ENCODE assay signal across 7 mouse cellular contexts in the genomic region with DNA sequence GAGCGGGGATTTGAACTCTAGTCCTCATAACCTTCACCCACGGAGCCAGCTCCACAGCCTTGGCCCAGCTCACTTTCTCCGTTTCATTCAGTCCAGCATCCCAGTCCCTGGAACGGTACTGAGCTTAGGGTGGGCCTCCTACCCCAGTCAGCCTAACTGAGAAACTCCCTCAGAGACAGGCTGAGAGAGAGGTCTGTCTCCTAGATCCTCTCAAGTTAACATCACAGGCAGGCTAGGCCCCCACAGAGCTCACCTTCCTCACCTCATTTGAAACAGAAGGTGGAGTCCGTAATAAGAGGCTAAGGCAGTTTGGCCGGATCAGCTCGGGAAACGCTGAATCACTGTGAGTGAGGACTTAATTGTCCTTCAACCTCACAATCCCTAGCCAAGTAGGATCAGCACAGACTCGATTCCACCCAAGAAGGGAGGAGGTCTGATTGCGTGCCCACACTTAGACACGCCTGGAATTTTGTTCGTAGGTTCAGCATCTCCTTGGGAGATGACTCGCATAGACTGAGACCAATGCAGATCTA. TPM values are rescaled to one million over a fixed set of nuclear protein-coding genes. Genes with fewer than 3 reads are reported as not detected.
DNase-seq lines count a peak whose midpoint lies in the region; ATAC-seq and TF ChIP-seq lines count a peak whose summit lies in the region.

No protein-coding gene starts in this region.

- H3K27ac ChIP-seq in lung, postnatal 0 days (ENCODE audit: low read length): peak overlapping the region; percentile 71; the same call in 1 of the 2 replicates
- no peak overlapping the region for H3K27ac ChIP-seq in forebrain, embryonic 11.5 days (ENCODE audit: low read depth, low read length)
- H3K27ac ChIP-seq in limb, embryonic 14.5 days (replicated peaks; ENCODE audit: low read depth, low read length): no peak overlapping the region
- H3K27ac ChIP-seq in stomach, embryonic 15.5 days: peak overlapping the region; percentile 80

- peak; percentile 43 for ATAC-seq in lung, postnatal 0 days
- no peak for ATAC-seq in forebrain, embryonic 11.5 days (replicated peaks; ENCODE audit: low FRiP score)
- peak; percentile 21; the same call in 1 of the 2 replicates for ATAC-seq in limb, embryonic 14.5 days (ENCODE audit: low FRiP score, low read depth)
- ATAC-seq in stomach, embryonic 15.5 days (ENCODE audit: insufficient read depth, low FRiP score, low read depth): no peak

- peak overlapping the region; percentile 99 for H3K4me2 ChIP-seq in lung, postnatal 0 days (replicated peaks; ENCODE audit: low read depth, low read length)
- peak overlapping the region; percentile 66 for H3K4me2 ChIP-seq in forebrain, embryonic 11.5 days (ENCODE audit: low read depth, low read length, severe bottlenecking)
- H3K4me2 ChIP-seq in limb, embryonic 14.5 days (replicated peaks; ENCODE audit: low read depth, low read length, severe bottlenecking): peak overlapping the region; percentile 94
- H3K4me2 ChIP-seq in stomach, embryonic 15.5 days: peak overlapping the region; percentile 85

- DNase-seq in lung, postnatal 0 days (ENCODE audit: low spot score): peak; percentile 60
- DNase-seq in lung, postnatal 10 days: no peak
- DNase-seq in forebrain, embryonic 11.5 days (ENCODE audit: low spot score): no peak
- no peak for DNase-seq in limb, embryonic 14.5 days (ENCODE audit: low spot score)
- DNase-seq in gastrocnemius, adult 18-20 months (ENCODE audit: low spot score): no peak
- no peak for DNase-seq in ovary, postnatal 36 days (ENCODE audit: low spot score)

- no peak for TF ChIP-seq POLR2A in limb, embryonic 14.5 days (IDR thresholded peaks at IDR 0.05; ENCODE audit: borderline replicate concordance, extremely low read depth, insufficient read depth, insufficient read length)

- no peak overlapping the region for H3K9ac ChIP-seq in lung, postnatal 0 days (replicated peaks; ENCODE audit: low read depth)
- H3K9ac ChIP-seq in forebrain, embryonic 11.5 days (ENCODE audit: low read length): no peak overlapping the region
- H3K9ac ChIP-seq in limb, embryonic 14.5 days (ENCODE audit: low read depth, low read length, severe bottlenecking): no peak overlapping the region
- no peak overlapping the region for H3K9ac ChIP-seq in stomach, embryonic 15.5 days

- WGBS in lung, postnatal 0 days: 27% methylated on average over 13 of the region's 13 CpGs
- WGBS in forebrain, embryonic 11.5 days: 22% methylated on average over 13 of the region's 13 CpGs
- WGBS in limb, embryonic 14.5 days: 21% methylated on average over 13 of the region's 13 CpGs
- WGBS in stomach, embryonic 15.5 days: 24% methylated on average over 13 of the region's 13 CpGs

- no peak for TF ChIP-seq CTCF in lung, postnatal 0 days (IDR thresholded peaks at IDR 0.05)

- H3K9me3 ChIP-seq in lung, postnatal 0 days (ENCODE audit: low read length): no peaks in the 10 kb centered on the region
- no peaks in the 10 kb centered on the region for H3K9me3 ChIP-seq in forebrain, embryonic 11.5 days (ENCODE audit: control insufficient read depth, low read length)
- H3K9me3 ChIP-seq in limb, embryonic 14.5 days (ENCODE audit: control insufficient read depth, low read length): no peaks in the 10 kb centered on the region
- no peaks in the 10 kb centered on the region for H3K9me3 ChIP-seq in stomach, embryonic 15.5 days

- H3K4me1 ChIP-seq in lung, postnatal 0 days (ENCODE audit: insufficient read depth, low read depth, low read length): peaks cover 4% of the 10 kb centered on the region; the same call in 1 of the 2 replicates
- H3K4me1 ChIP-seq in forebrain, embryonic 11.5 days (replicated peaks; ENCODE audit: control insufficient read depth, insufficient read depth, low read length): peaks cover 10% of the 10 kb centered on the region; the same call in 1 of the 2 replicates
- H3K4me1 ChIP-seq in limb, embryonic 14.5 days (ENCODE audit: control insufficient read depth, insufficient read depth, low read length): peaks cover 12% of the 10 kb centered on the region
- H3K4me1 ChIP-seq in stomach, embryonic 15.5 days: peaks cover 18% of the 10 kb centered on the region; the same call in 1 of the 2 replicates

- no peak for TF ChIP-seq EP300 in lung, postnatal 0 days (IDR thresholded peaks at IDR 0.05)

- no peaks in the 10 kb centered on the region for H3K36me3 ChIP-seq in lung, postnatal 0 days (ENCODE audit: insufficient read depth, low read length)
- no peaks in the 10 kb centered on the region for H3K36me3 ChIP-seq in forebrain, embryonic 11.5 days (ENCODE audit: control insufficient read depth, insufficient read depth, low read length)
- no peaks in the 10 kb centered on the region for H3K36me3 ChIP-seq in limb, embryonic 14.5 days (ENCODE audit: control insufficient read depth, insufficient read depth, low read length)
- H3K36me3 ChIP-seq in stomach, embryonic 15.5 days: no peaks in the 10 kb centered on the region

- H3K4me3 ChIP-seq in lung, postnatal 0 days (ENCODE audit: low read depth, low read length): peak overlapping the region; percentile 48; the same call in 1 of the 2 replicates
- peak overlapping the region; percentile 36; the same call in 1 of the 2 replicates for H3K4me3 ChIP-seq in forebrain, embryonic 11.5 days (ENCODE audit: low read depth, low read length)
- H3K4me3 ChIP-seq in limb, embryonic 14.5 days (replicated peaks; ENCODE audit: low read length): peak overlapping the region; percentile 49
- peak overlapping the region; percentile 47 for H3K4me3 ChIP-seq in stomach, embryonic 15.5 days (replicated peaks)

- H3K27me3 ChIP-seq in lung, postnatal 0 days (replicated peaks; ENCODE audit: insufficient read depth, low read length): no peaks in the 10 kb centered on the region
- H3K27me3 ChIP-seq in forebrain, embryonic 11.5 days (ENCODE audit: control insufficient read depth, insufficient read depth, low read length): peaks cover 37% of the 10 kb centered on the region
- peaks cover 54% of the 10 kb centered on the region for H3K27me3 ChIP-seq in limb, embryonic 14.5 days (ENCODE audit: control insufficient read depth, insufficient read depth, low read length)
- H3K27me3 ChIP-seq in stomach, embryonic 15.5 days (replicated peaks): peaks cover 27% of the 10 kb centered on the region

RNA-seq across cellular contexts. Expression of a gene that starts 0.8 kb away (rescaled TPM):
- 14.4 TPM in 2 replicates for polyA plus RNA-seq in lung, postnatal 0 days (2015; fragmentation: Nextera tagmentation; extraction: Ambion mirVana)
- 0.59 TPM in 1 of 2 replicates, not detected in the other for polyA plus RNA-seq in forebrain, embryonic 11.5 days (2014; fragmentation: Nextera tagmentation; extraction: Ambion mirVana)
- 7.8 and 8.1 TPM in 2 replicates for polyA plus RNA-seq in limb, embryonic 14.5 days (2012; rRNA removed)
- 9.1 and 11.7 TPM in 2 replicates for polyA plus RNA-seq in limb, embryonic 14.5 days (2014; fragmentation: Nextera tagmentation; extraction: Ambion mirVana)
- 13.8 and 18.6 TPM in 2 replicates for polyA plus RNA-seq in stomach, embryonic 15.5 days (2015; fragmentation: Nextera tagmentation; extraction: Ambion mirVana)
- total RNA-seq in gastrocnemius, adult 18-20 months (2021): 1 to 10 TPM in 1 of 2 experiments, under 1 TPM in 1; 0.91 to 1.4 TPM

RNA-seq across cellular contexts. Expression of a gene that starts 29.5 kb away (rescaled TPM):
- 14.8 and 19.8 TPM in 2 replicates for polyA plus RNA-seq in lung, postnatal 0 days (2015; fragmentation: Nextera tagmentation; extraction: Ambion mirVana)
- 11.5 and 15.5 TPM in 2 replicates for polyA plus RNA-seq in forebrain, embryonic 11.5 days (2014; fragmentation: Nextera tagmentation; extraction: Ambion mirVana)
- 18.9 and 21.3 TPM in 2 replicates for polyA plus RNA-seq in limb, embryonic 14.5 days (2012; rRNA removed)
- 13.0 and 13.8 TPM in 2 replicates for polyA plus RNA-seq in limb, embryonic 14.5 days (2014; fragmentation: Nextera tagmentation; extraction: Ambion mirVana)
- polyA plus RNA-seq in stomach, embryonic 15.5 days (2015; fragmentation: Nextera tagmentation; extraction: Ambion mirVana): 17.8 and 20.5 TPM in 2 replicates
- total RNA-seq in gastrocnemius, adult 18-20 months (2021): 10 to 100 TPM; 34.3 to 41.6 TPM

RNA-seq across cellular contexts. Expression of a gene that starts 54.3 kb away (rescaled TPM):
- polyA plus RNA-seq in lung, postnatal 0 days (2015; fragmentation: Nextera tagmentation; extraction: Ambion mirVana): not detected in 2 replicates
- not detected in 2 replicates for polyA plus RNA-seq in forebrain, embryonic 11.5 days (2014; fragmentation: Nextera tagmentation; extraction: Ambion mirVana)
- polyA plus RNA-seq in limb, embryonic 14.5 days (2012; rRNA removed): not detected in 2 replicates
- polyA plus RNA-seq in limb, embryonic 14.5 days (2014; fragmentation: Nextera tagmentation; extraction: Ambion mirVana): not detected in 2 replicates
- 0.19 TPM in 1 of 2 replicates, not detected in the other for polyA plus RNA-seq in stomach, embryonic 15.5 days (2015; fragmentation: Nextera tagmentation; extraction: Ambion mirVana)
- 1 to 10 TPM; 1.5 to 1.6 TPM for total RNA-seq in gastrocnemius, adult 18-20 months (2021)

Comparison
In these comparisons a context has a peak if more than half of its experiments do, and no peak if none do; other contexts are left out.
1. ATAC-seq: peak in lung, postnatal 0 days (single experiment) and limb, embryonic 14.5 days (single experiment); none in forebrain, embryonic 11.5 days (single experiment) and stomach, embryonic 15.5 days (single experiment).
2. H3K27ac ChIP-seq: peak in lung, postnatal 0 days (single experiment) and stomach, embryonic 15.5 days (single experiment); none in forebrain, embryonic 11.5 days (single experiment) and limb, embryonic 14.5 days (single experiment).
3. Peak in every context shown above with its lines, with median percentiles within 50 percentile points of each other: H3K4me2 ChIP-seq and H3K4me3 ChIP-seq.